Mouse (Mus musculus): ENCODE results near the gene Ecm2.

Ecm2 gene

GRCm38 (mm10) chr13:49507176-49507575 lies 2.6 kb downstream of the Ecm2 start:
- DNase-seq (ENCODE audit: low spot score): no peak

- DNase-seq (ENCODE audit: low spot score): no peak
Observed at GRCm38 (mm10) chr13:49518761-49519160, 14.2 kb downstream of the Ecm2 start.

- no peak for DNase-seq (ENCODE audit: low spot score)
Observed at GRCm38 (mm10) chr13:49526235-49526634, 21.6 kb downstream of the Ecm2 start.

DNA sequence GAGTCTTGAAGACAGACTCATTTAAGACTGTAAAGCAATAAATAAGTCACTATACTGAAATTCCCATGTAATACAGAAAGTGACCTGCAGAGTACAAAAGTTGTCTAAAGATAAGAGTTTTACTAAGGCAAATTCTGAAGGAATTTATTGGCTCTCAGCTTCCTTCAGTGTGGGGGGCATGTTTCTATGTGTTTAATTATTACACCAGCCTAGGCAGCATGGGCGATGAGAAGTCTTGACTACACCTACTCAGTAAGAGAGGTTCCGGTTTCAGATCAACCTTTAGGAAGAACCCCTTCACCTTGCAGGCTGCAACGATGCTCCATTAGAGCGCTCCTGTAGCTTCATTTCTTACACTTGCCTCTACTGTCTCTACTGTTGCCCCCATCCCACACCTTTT lies 26.0 kb downstream of the Ecm2 start:
- DNase-seq (ENCODE audit: low spot score): no peak

- DNase-seq (ENCODE audit: low spot score): no peak
Observed at GRCm38 (mm10) chr13:49536946-49537345, 32.3 kb downstream of the Ecm2 start.

DNA sequence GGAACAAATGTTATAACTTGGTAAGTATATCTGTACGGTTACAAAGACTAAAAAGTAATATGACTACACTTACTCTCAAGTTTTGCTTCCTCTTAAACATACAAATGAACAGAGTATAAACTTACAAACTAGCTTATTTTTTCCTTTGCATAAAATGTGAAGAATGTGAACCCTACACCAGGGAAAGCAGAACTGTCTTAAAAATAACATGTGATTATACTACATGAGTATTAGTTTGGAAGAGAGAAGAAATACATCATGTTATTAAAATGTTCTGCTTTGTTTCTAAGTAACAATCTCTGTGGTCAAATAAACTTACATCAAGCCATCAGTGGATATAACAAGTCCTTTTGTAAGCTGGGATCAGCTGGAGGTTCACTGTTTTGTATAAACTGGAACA lies 34.1 kb downstream of the Ecm2 start:
- no peak for DNase-seq (ENCODE audit: low spot score)

GRCm38 (mm10) chr13:49544279-49544678 lies 39.7 kb downstream of the Ecm2 start, which contains the start of gene Aspn:
Aspn (plus strand) TSS chr13:49544443.
- DNase-seq (ENCODE audit: low spot score): peak; percentile 82

DNA sequence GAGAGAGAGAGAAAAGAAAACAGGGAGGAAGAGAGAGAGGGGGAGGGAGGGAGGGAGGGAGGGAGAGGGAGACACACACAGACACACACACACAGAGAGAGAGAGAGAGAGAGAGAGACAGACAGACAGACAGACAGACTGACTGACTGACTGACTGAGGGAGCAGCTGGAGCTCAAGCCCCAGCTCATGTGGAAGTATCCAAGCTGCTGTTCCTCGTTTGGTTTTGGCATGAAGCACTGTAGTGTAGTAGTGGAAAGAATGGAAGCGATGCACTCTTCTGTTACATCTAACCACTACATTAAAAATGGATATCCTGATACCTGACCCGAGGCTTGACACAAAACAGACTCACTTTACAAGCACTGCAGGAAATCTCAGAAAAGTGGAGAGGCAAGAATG lies 41.0 kb downstream of the Ecm2 start:
- DNase-seq (ENCODE audit: low spot score): peak; percentile 61

DNA sequence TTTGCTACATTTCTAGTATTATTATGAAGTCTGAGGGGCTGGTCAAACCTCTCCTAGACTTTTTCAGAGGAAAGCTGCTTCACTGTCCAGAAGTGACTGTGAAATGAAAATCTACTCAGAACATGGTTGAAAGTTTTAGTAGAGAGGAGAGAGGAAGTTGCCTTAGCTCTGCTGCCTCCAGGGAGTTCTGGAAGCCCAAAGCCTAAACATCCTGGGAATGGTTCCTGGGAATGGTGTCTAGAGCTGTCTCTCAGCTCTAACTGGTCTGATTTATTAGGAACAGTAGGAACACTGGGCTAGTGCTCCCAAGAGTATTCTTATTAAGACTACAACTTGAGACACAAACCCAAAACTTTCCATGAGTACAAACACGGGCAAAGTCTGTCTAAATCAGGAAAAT lies 41.9 kb downstream of the Ecm2 start:
- DNase-seq (ENCODE audit: low spot score): peak; percentile 92

- DNase-seq (ENCODE audit: low spot score): peak; percentile 64
Observed at GRCm38 (mm10) chr13:49547563-49548150, 43.0 kb downstream of the Ecm2 start.

DNA sequence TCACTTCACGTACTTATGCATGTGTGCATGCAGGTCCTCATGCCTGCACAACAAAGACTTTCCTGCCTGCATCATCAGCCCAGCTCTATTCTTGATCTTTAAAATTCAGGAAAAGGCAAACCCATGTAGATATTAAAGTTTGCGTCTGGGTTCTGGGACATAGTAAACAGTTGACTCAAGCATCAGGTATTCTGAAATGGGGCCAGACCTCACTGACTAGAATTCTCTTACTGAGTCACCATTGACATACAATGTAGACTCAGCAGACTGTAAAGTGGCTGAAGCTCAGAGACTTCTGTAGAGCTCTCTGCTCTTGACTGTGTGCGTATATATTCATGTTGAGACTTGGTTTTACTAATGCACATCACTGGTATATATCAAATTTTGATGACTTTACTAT lies 45.0 kb downstream of the Ecm2 start:
- no peak for DNase-seq (ENCODE audit: low spot score)

DNA sequence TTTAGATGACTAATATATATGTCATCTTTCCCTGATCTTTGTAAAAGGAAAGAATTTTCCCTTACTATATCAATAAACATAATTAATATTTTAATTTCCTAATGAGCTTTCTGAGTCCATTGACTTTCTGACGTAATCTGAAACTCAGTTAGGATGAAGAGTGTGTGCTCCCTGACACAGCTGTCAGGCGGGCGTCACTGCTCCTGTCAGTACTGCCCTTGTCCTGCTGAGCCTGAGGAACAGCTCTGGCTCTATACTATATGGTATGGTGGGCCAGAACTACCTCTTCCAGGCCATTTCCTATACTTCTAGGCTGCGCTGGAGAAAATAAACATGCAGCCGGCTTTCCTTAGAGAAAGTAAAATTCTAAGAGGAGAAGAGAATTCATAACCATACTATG lies 49.9 kb downstream of the Ecm2 start:
- no peak for DNase-seq (ENCODE audit: low spot score)

GRCm38 (mm10) chr13:49556203-49556602 lies 51.6 kb downstream of the Ecm2 start:
- DNase-seq (ENCODE audit: low spot score): peak; percentile 86

- no peak for DNase-seq (ENCODE audit: low spot score)
Observed at GRCm38 (mm10) chr13:49556924-49557323, 52.3 kb downstream of the Ecm2 start.

DNA sequence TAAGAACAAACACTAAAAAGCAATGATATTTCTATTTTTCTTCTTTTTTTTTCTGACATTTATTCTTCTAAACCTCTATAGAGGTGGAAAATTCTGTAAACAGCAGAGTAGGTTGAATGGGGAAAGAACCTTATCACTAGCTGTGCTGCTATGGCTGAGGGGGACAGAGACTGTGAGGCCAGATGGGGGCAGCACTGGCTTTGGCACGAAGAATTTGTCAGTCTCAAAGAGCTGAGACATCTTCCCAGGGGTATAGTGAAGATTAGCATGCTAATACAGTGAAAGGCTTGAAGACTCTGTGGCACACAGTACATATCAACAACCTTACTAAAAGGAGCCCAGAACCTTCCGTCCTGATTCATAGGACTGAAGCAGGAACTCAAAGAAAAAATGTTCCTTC lies 54.6 kb downstream of the Ecm2 start:
- peak; percentile 51 for DNase-seq (ENCODE audit: low spot score)

GRCm38 (mm10) chr13:49560886-49561285 lies 56.3 kb downstream of the Ecm2 start:
- peak; percentile 48 for DNase-seq (ENCODE audit: low spot score)

GRCm38 (mm10) chr13:49564347-49564746 lies 59.7 kb downstream of the Ecm2 start:
- no peak for DNase-seq (ENCODE audit: low spot score)

DNA sequence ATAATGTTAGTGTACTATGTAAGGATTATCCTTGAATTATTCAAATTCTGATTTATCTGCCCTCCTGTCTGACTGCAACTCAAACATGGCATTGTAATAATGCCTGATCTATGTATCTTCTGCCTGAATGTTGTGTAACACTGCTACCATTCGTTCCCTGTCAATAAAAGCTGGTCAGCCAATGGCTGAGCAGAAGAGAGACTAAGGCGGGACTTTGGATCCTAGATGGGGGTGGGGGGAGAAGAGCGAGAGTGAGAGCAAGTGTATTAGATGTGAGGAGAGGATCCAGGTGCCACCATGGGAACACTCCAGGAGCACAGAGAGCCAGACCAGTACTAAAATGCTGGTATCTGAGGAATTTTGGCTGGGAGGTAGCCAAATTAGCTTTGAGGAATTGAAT lies 65.8 kb downstream of the Ecm2 start:
- peak; percentile 27 for DNase-seq (ENCODE audit: low spot score)

GRCm38 (mm10) chr13:49571418-49571817 lies 66.8 kb downstream of the Ecm2 start:
- no peak for DNase-seq (ENCODE audit: low spot score)

DNA sequence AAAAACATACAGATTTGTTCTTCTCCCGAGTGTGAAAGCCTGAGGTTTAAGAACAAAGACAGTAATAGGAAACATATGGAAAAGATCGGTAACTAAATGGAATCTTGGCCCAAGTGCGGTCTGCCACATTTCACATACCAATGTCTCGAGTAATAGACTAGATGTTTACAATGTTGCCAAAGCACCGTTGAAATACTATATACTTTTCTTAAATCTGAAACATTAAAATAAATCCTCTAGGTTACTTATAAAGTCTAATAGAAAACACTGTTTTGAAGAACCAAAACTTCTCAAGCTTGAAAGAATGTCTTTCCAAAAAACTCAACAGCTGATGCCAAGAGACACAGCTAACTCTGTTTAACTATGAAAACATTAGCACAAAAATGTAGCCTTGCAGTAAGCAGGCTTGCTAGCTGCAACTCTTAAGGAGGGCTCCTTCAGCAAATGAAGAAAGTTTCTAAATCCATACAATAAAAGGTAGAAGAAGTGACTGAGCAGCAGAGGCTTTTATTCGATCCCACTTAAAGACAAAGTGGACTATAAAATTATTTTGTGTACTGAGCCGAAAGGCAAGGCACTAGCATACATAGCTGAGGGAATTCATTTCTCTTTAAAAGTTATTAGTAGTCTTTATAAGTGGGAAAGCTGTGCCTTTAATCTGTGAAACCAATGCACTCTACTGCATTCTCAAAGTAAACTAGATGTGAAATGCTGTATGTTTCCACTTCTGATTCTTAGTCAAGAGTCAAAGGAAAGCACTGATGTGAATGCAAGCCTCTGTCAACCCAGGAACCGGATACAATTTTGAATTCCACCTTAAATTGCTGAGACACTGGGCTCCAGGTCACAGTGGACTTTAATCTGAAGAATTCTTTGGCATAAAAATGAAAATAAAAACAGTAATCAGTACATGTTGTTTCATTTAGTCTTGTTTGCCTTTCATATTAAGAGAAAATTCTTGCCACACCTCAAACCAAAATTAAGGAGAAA lies 77.2 kb downstream of the Ecm2 start, which contains the start of gene Omd:
Gene Omd, plus strand, starts transcription at position 922 of the 990 bp plus-strand sequence.
- peak; percentile 65 for DNase-seq (ENCODE audit: low spot score)

Data from adipocyte (in vitro differentiated cells).